In genomic region chr14:24262915-24263314, GRCm38 (mm10) we compare ENCODE assay signal across 12 mouse cellular contexts. TPM values are rescaled to one million over a fixed set of nuclear protein-coding genes. Genes with fewer than 3 reads are reported as not detected.
DNase-seq lines count a peak whose midpoint lies in the region; ATAC-seq and TF ChIP-seq lines count a peak whose summit lies in the region.
"Had no signal": no experiment of that assay in that cellular context is flagged by ENCODE, and none has a peak within 500 bp of the region (broad histone marks: within the 10 kb centered on the region; RNA-seq: fewer than 3 reads in every experiment).

No protein-coding gene starts in this region.

- peak; percentile 87 for ATAC-seq in embryonic facial prominence, embryonic 11.5 days (replicated peaks; ENCODE audit: insufficient number of reproducible peaks, low FRiP score, low TSS enrichment, low read depth)
- peak; percentile 88 for ATAC-seq in hindbrain, postnatal 0 days
- peak; percentile 78; the same call in 1 of the 2 replicates for ATAC-seq in midbrain, embryonic 14.5 days (ENCODE audit: low FRiP score, low TSS enrichment)
- ATAC-seq: lung, postnatal 0 days had no signal

- no peak overlapping the region for H3K4me3 ChIP-seq in embryonic facial prominence, embryonic 11.5 days (ENCODE audit: low read depth, low read length)
- H3K4me3 ChIP-seq in hindbrain, postnatal 0 days (ENCODE audit: low read length): no peak overlapping the region
- no peak overlapping the region for H3K4me3 ChIP-seq in midbrain, embryonic 14.5 days (replicated peaks; ENCODE audit: low read depth, low read length)
- no peak overlapping the region for H3K4me3 ChIP-seq in gastrocnemius, adult 2 months

- 35% methylated on average over 2 of the region's 2 CpGs for WGBS in embryonic facial prominence, embryonic 11.5 days
- WGBS in hindbrain, postnatal 0 days: 40% methylated on average over 2 of the region's 2 CpGs
- 56% methylated on average over 2 of the region's 2 CpGs for WGBS in midbrain, embryonic 14.5 days

- H3K27me3 ChIP-seq in embryonic facial prominence, embryonic 11.5 days (ENCODE audit: control insufficient read depth, insufficient read depth, low read length): no peaks in the 10 kb centered on the region
- no peaks in the 10 kb centered on the region for H3K27me3 ChIP-seq in hindbrain, postnatal 0 days (ENCODE audit: insufficient read depth, low read length)
- no peaks in the 10 kb centered on the region for H3K27me3 ChIP-seq in midbrain, embryonic 14.5 days (ENCODE audit: control insufficient read depth, insufficient read depth, low read length)

- H3K27ac ChIP-seq in embryonic facial prominence, embryonic 11.5 days (replicated peaks; ENCODE audit: low read depth, low read length): peak overlapping the region; percentile 78
- peak overlapping the region; percentile 59 for H3K27ac ChIP-seq in hindbrain, postnatal 0 days
- peak overlapping the region; percentile 83 for H3K27ac ChIP-seq in midbrain, embryonic 14.5 days (replicated peaks; ENCODE audit: low read depth, low read length)
- H3K27ac ChIP-seq in gastrocnemius, adult 2 months: no peak overlapping the region

- H3K36me3 ChIP-seq in embryonic facial prominence, embryonic 11.5 days (replicated peaks; ENCODE audit: control insufficient read depth, insufficient read depth, low read depth, low read length): no peaks in the 10 kb centered on the region
- no peaks in the 10 kb centered on the region for H3K36me3 ChIP-seq in hindbrain, postnatal 0 days (ENCODE audit: insufficient read depth, low read length)
- H3K36me3 ChIP-seq in midbrain, embryonic 14.5 days (ENCODE audit: control insufficient read depth, insufficient read depth, low read length): no peaks in the 10 kb centered on the region

- no peak for TF ChIP-seq CTCF in hindbrain, postnatal 0 days (IDR thresholded peaks at IDR 0.05; ENCODE audit: low read depth)
- no peak for TF ChIP-seq CTCF in gastrocnemius, adult 2 months (IDR thresholded peaks at IDR 0.05)

- no peak overlapping the region for H3K4me2 ChIP-seq in embryonic facial prominence, embryonic 11.5 days (ENCODE audit: low read depth, low read length)
- H3K4me2 ChIP-seq in hindbrain, postnatal 0 days (ENCODE audit: low read depth, low read length): no peak overlapping the region
- H3K4me2 ChIP-seq in midbrain, embryonic 14.5 days (ENCODE audit: low read length): peak overlapping the region; percentile 24; the same call in 1 of the 2 replicates

- peaks cover 7% of the 10 kb centered on the region for H3K4me1 ChIP-seq in embryonic facial prominence, embryonic 11.5 days (ENCODE audit: control insufficient read depth, insufficient read depth, low read length)
- H3K4me1 ChIP-seq in hindbrain, postnatal 0 days (ENCODE audit: insufficient read depth, low read length): peaks cover 8% of the 10 kb centered on the region; the same call in 1 of the 2 replicates
- H3K4me1 ChIP-seq in midbrain, embryonic 14.5 days (ENCODE audit: control insufficient read depth, insufficient read depth, low read length): peaks cover 23% of the 10 kb centered on the region

- no peaks in the 10 kb centered on the region for H3K9me3 ChIP-seq in embryonic facial prominence, embryonic 11.5 days (replicated peaks; ENCODE audit: control insufficient read depth, low read length)
- H3K9me3 ChIP-seq in hindbrain, postnatal 0 days (ENCODE audit: low read length): no peaks in the 10 kb centered on the region
- no peaks in the 10 kb centered on the region for H3K9me3 ChIP-seq in midbrain, embryonic 14.5 days (ENCODE audit: control insufficient read depth, low read length)

- intact Hi-C loops in gastrocnemius, adult 2 months (cut with DNase I): no loop called here

- peak; percentile 38 to 43 for DNase-seq in frontal cortex, postnatal 10 days (ENCODE audit: low spot score in 2 of 2)
- DNase-seq in frontal cortex, adult 2 months (ENCODE audit: extremely low spot score in 1 of 2, low spot score in 1 of 2): no peak
- DNase-seq in embryonic facial prominence, embryonic 11.5 days (ENCODE audit: low spot score): peak; percentile 97
- peak; percentile 84 for DNase-seq in hindbrain, postnatal 0 days (ENCODE audit: low spot score)
- peak; percentile 90 for DNase-seq in midbrain, embryonic 14.5 days
- no peak for DNase-seq in heart, postnatal 4 days
- no peak for DNase-seq in gastrocnemius, adult 2 months
- DNase-seq in kidney, postnatal 14 days: no peak

- peak overlapping the region; percentile 28; the same call in 1 of the 2 replicates for H3K9ac ChIP-seq in embryonic facial prominence, embryonic 11.5 days (replicated peaks; ENCODE audit: low read length)
- H3K9ac ChIP-seq in hindbrain, postnatal 0 days (replicated peaks; ENCODE audit: low read length): no peak overlapping the region
- no peak overlapping the region for H3K9ac ChIP-seq in midbrain, embryonic 14.5 days (replicated peaks; ENCODE audit: low read length)

RNA-seq across cellular contexts. Expression of gene Dlg5, which starts 17.2 kb away (rescaled TPM):
- polyA plus RNA-seq in frontal cortex, adult 2 months (2012; rRNA removed): 29.8 and 32.3 TPM in 2 replicates
- 35.9 and 36.0 TPM in 2 replicates for polyA plus RNA-seq in embryonic facial prominence, embryonic 11.5 days (2014; fragmentation: Nextera tagmentation; extraction: Ambion mirVana)
- total RNA-seq in hindbrain, postnatal 0 days (2014; rRNA removed): 51.2 and 52.9 TPM in 2 replicates
- polyA plus RNA-seq in hindbrain, postnatal 0 days (2015; fragmentation: Nextera tagmentation; extraction: Ambion mirVana): 10.9 and 13.4 TPM in 2 replicates
- polyA plus RNA-seq in midbrain, embryonic 14.5 days (2014; fragmentation: Nextera tagmentation; extraction: Ambion mirVana): 32.9 TPM in 2 replicates
- 10 to 100 TPM; 24.5 to 26.6 TPM for total RNA-seq in heart, postnatal 4 days (2021)
- 1 to 10 TPM; 5.5 to 7.8 TPM for total RNA-seq in gastrocnemius, adult 2 months (2021)
- total RNA-seq: common myeloid progenitor, adult 5-6 weeks had no signal

RNA-seq across cellular contexts. Expression of gene E330034G19Rik, which starts 30.1 kb away (rescaled TPM):
- polyA plus RNA-seq in frontal cortex, adult 2 months (2012; rRNA removed): 0.08 and 0.11 TPM in 2 replicates
- polyA plus RNA-seq in embryonic facial prominence, embryonic 11.5 days (2014; fragmentation: Nextera tagmentation; extraction: Ambion mirVana): not detected in 2 replicates
- total RNA-seq in hindbrain, postnatal 0 days (2014; rRNA removed): not detected in 2 replicates
- polyA plus RNA-seq in hindbrain, postnatal 0 days (2015; fragmentation: Nextera tagmentation; extraction: Ambion mirVana): 0.21 TPM in 2 replicates
- not detected in 2 replicates for polyA plus RNA-seq in midbrain, embryonic 14.5 days (2014; fragmentation: Nextera tagmentation; extraction: Ambion mirVana)
- total RNA-seq in heart, postnatal 4 days (2021): not detected
- total RNA-seq in gastrocnemius, adult 2 months (2021): not detected
- total RNA-seq: common myeloid progenitor, adult 5-6 weeks had no signal
- polyA plus RNA-seq: heart, postnatal 0 days; lung, postnatal 0 days; spleen, adult 2 months had no signal

Comparison
In these comparisons a context has a peak if more than half of its experiments do, and no peak if none do; other contexts are left out.
1. DNase-seq: peak in frontal cortex, postnatal 10 days (2 of 2), embryonic facial prominence, embryonic 11.5 days (single experiment), hindbrain, postnatal 0 days (single experiment) and midbrain, embryonic 14.5 days (single experiment); none in frontal cortex, adult 2 months (0 of 2), heart, postnatal 4 days (single experiment), gastrocnemius, adult 2 months (single experiment) and kidney, postnatal 14 days (single experiment).
2. Peak in every context shown above with its lines, with median percentiles within 50 percentile points of each other: ATAC-seq.